Mouse (Mus musculus): ENCODE measurements around the gene Fgfr2. TPM values are rescaled to one million over a fixed set of nuclear protein-coding genes. Genes with fewer than 3 reads are reported as not detected.

Gene Fgfr2
- total and polyA plus RNA-seq, 2 experiments from 2014 or later: 17.1 to 47.6 TPM

DNA sequence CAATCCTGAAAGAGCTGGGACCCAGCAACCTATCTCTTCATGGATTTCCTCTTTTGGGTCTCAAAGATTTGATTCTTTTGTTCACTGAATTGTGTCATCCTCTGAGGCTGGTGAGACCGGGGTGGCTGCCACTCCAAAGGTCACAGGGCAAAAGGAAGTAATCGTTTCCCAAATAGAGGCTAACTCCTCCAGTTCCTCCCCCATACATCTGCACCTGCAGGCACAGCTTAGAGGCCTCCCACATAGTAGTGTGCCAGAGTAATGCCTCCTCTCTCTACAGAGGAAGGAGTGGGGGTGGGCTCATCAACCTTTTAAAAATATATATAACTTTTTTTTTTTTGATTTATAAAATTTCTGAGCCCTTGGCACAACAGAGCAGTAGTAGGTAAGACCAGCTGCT, 3001.6 kb downstream of the Fgfr2 start:
- no peak for DNase-seq
- Histone ChIP-seq H3K27ac (ENCODE audit: low read depth, low read length) (no peak overlapping the region), H3K9ac (no peak overlapping the region), H3K4me2 (ENCODE audit: low read depth) (no peak overlapping the region), H3K9me3 (ENCODE audit: low read length) (no peaks in the 10 kb centered on the region), H3K36me3 (ENCODE audit: insufficient read depth) (no peaks in the 10 kb centered on the region), H3K4me3 (ENCODE audit: low read depth, low read length) (no peak overlapping the region), H3K4me1 (ENCODE audit: insufficient read depth) (peaks cover 21% of the 10 kb centered on the region), H3K27me3 (ENCODE audit: insufficient read depth, low read length) (no peaks in the 10 kb centered on the region)
- WGBS: 16% methylated on average over 2 of the region's 2 CpGs
- ATAC-seq: no peak
- no peak for TF ChIP-seq CTCF (IDR thresholded peaks at IDR 0.05; ENCODE audit: low read depth)

DNA sequence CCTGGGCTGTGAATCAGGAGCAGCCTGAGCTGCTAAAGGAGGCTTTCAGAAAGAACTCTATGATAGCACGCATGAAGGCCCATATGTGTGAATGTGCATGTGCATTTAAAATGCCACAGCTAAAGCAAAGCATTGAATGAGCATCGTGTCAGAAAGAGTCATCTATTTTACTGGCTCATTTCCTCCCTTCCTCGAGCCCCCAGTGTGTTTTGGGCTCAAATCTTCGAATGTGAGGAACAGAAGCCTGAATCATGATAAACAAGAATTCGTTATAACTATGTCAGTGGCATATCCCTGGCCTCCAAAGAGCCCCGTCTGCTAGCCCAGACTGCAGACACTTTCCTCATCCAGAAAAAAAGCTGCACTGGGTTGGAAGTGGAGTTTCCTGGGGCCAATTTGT, 3003.7 kb downstream of the Fgfr2 start:
- peak; percentile 82 for DNase-seq
- Histone ChIP-seq H3K9ac (no peak overlapping the region), H3K36me3 (ENCODE audit: insufficient read depth) (no peaks in the 10 kb centered on the region), H3K27me3 (ENCODE audit: insufficient read depth, low read length) (no peaks in the 10 kb centered on the region), H3K4me2 (ENCODE audit: low read depth) (no peak overlapping the region), H3K4me3 (ENCODE audit: low read depth, low read length) (no peak overlapping the region), H3K9me3 (ENCODE audit: low read length) (no peaks in the 10 kb centered on the region), H3K27ac (ENCODE audit: low read depth, low read length) (peak overlapping the region; percentile 24), H3K4me1 (ENCODE audit: insufficient read depth) (peaks cover 21% of the 10 kb centered on the region)
- TF ChIP-seq CTCF (IDR thresholded peaks at IDR 0.05; ENCODE audit: low read depth): no peak
- ATAC-seq: peak; percentile 87
- WGBS: 32% methylated on average over 6 of the region's 6 CpGs

DNA sequence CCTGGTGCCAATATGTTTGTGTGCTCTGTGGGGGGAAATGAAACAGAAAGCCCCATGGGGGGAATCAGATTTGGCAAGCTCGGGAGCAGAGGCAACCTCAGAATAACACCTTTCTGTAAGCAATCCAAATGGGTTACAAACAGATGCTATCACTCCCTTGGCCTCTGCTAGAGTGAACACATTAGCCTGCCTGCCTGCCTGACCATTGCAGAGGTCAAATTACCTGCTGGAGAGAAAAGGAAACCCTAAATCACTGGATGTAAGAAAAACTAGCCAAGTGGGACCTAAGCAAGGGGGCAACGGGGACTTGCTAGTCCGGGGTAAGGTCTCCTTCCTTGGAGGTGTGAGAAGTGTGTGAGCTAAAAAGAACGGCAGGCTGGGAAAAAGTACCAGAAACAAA, 3004.4 kb downstream of the Fgfr2 start:
- H3K27me3 ChIP-seq (ENCODE audit: insufficient read depth, low read length): no peaks in the 10 kb centered on the region
- TF ChIP-seq CTCF (IDR thresholded peaks at IDR 0.05; ENCODE audit: low read depth): no peak
- H3K4me1 ChIP-seq (ENCODE audit: insufficient read depth): peaks cover 21% of the 10 kb centered on the region
- 51% methylated on average over 4 of the region's 4 CpGs for WGBS
- no peaks in the 10 kb centered on the region for H3K36me3 ChIP-seq (ENCODE audit: insufficient read depth)
- no peak for ATAC-seq
- H3K4me2 ChIP-seq (ENCODE audit: low read depth): no peak overlapping the region
- no peak for DNase-seq
- no peaks in the 10 kb centered on the region for H3K9me3 ChIP-seq (ENCODE audit: low read length)
- peak overlapping the region; percentile 24; the same call in 1 of the 2 replicates for H3K27ac ChIP-seq (ENCODE audit: low read depth, low read length)
- no peak overlapping the region for H3K4me3 ChIP-seq (ENCODE audit: low read depth, low read length)
- H3K9ac ChIP-seq: no peak overlapping the region

DNA sequence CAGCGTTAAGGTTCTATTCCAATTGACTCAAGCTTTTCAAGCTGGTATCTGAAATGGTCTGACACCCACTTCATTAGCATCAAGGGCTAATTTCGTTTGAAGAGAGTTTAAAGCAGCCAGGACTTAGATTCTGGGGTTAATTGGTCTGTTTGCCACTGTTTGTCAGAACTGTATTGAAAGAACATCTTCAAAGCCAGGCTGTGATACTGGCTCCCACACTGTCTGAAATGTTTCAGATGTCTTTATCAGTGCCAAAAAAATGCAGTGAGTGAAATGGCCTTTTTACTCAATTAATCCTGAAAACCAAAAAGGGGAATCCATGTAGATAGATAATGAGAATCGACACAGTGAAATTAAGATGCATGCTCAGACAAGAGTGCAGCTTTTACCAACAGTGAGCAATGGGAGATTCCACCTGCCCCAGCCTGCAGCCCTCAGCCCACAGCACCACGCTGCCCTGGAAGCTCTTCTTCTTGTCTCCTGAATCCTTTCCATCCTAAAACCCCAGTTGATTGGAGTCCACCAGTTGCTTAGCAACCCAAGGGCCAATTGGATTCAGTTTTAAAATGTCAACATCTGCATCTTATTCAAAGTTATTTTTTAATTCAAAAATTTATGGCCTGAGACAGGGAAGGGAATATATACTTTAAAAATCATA, 3005.6 kb downstream of the Fgfr2 start:
- Histone ChIP-seq H3K9me3 (ENCODE audit: low read length) (no peaks in the 10 kb centered on the region), H3K4me3 (ENCODE audit: low read depth, low read length) (no peak overlapping the region), H3K36me3 (ENCODE audit: insufficient read depth) (no peaks in the 10 kb centered on the region), H3K27me3 (ENCODE audit: insufficient read depth, low read length) (no peaks in the 10 kb centered on the region), H3K4me2 (ENCODE audit: low read depth) (no peak overlapping the region), H3K27ac (ENCODE audit: low read depth, low read length) (peak overlapping the region; percentile 45), H3K9ac (no peak overlapping the region), H3K4me1 (ENCODE audit: insufficient read depth) (peaks cover 21% of the 10 kb centered on the region)
- 6% methylated on average over 4 of the region's 4 CpGs for WGBS
- no peak for TF ChIP-seq CTCF (IDR thresholded peaks at IDR 0.05; ENCODE audit: low read depth)
- DNase-seq (peak; percentile 67), ATAC-seq (peak; percentile 46)

DNA sequence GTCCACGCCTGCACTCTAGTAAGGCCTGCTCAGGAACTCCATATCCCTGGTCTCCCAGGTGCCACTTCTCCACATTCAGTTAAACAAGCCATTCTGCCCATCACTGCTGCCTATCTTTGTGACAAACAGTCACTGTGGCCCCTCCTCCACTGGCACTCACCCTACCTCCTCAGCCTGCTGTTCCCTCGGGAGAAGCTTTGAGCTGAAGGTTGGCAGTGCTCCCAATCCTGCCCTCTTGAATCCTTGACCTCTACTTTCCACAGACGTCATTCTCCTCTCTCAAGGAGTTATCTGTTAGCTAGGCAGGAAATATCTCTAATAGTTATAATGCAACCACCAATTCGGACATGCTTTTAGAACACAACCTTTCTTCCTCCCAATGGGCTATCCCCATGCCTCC, 3008.7 kb downstream of the Fgfr2 start:
- ATAC-seq (no peak), DNase-seq (no peak)
- Histone ChIP-seq H3K4me1 (ENCODE audit: insufficient read depth) (peaks cover 21% of the 10 kb centered on the region), H3K27me3 (ENCODE audit: insufficient read depth, low read length) (no peaks in the 10 kb centered on the region), H3K9ac (no peak overlapping the region), H3K4me3 (ENCODE audit: low read depth, low read length) (no peak overlapping the region), H3K36me3 (ENCODE audit: insufficient read depth) (no peaks in the 10 kb centered on the region), H3K4me2 (ENCODE audit: low read depth) (no peak overlapping the region), H3K27ac (ENCODE audit: low read depth, low read length) (no peak overlapping the region), H3K9me3 (ENCODE audit: low read length) (no peaks in the 10 kb centered on the region)
- 63% methylated on average over 4 of the region's 4 CpGs for WGBS
- TF ChIP-seq CTCF (IDR thresholded peaks at IDR 0.05; ENCODE audit: low read depth): no peak

Small RNA genes within 50 kb of the gene (microRNA-seq; reads per million reads assigned to microRNA genes)
- 0.77 to 0.85 reads per million in 2 experiments for gene Mir7061

Other genes with a start within 250 kb of the Fgfr2 start
- 84.4 and 90.1 TPM in 2 replicates for gene Zranb1, start 192.2 kb downstream of the Fgfr2 start, total RNA-seq (2014; rRNA removed)
- gene Zranb1, start 192.2 kb downstream of the Fgfr2 start, polyA plus RNA-seq (2015; fragmentation: Nextera tagmentation; extraction: Ambion mirVana): 23.6 and 25.7 TPM in 2 replicates
- 63.3 and 80.3 TPM in 2 replicates for gene Ctbp2, start 1.0 kb upstream of the Fgfr2 start, total RNA-seq (2014; rRNA removed)
- gene Ctbp2, start 1.0 kb upstream of the Fgfr2 start, polyA plus RNA-seq (2015; fragmentation: Nextera tagmentation; extraction: Ambion mirVana): 32.4 and 35.2 TPM in 2 replicates

Data from forebrain, postnatal 0 days (tissue).